Mouse (Mus musculus): ENCODE results near the gene Zfp319.

DNA sequence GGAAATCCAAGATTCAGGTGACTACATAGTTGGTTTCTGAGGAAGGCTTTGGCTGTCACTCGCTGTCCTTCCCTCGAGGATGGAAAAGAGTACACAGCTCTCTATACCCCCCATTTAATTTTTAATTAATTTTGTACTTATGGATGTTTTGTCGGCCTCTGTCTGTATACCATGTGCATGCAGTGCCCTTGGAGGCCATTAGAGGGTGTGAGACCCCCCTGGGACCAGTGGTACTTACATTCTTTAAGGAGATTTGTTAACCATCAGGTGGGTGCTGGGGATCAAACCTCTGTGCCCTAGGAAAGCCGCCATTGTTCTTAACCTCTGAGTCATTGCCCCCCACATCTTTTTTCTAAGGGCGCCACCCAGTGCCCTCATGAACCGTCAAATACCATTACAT, 12.9 kb upstream of the Zfp319 start:
- TF ChIP-seq CTCF (conservative IDR thresholded peaks at IDR 0.05 in 1 of 2, IDR thresholded peaks at IDR 0.05 in 1 of 2; ENCODE audit: low read depth in 2 of 2, low read length in 2 of 2) (peak in 1 of 2 experiments; percentile 52; a peak in 2 of 4 replicates), EP300 (IDR thresholded peaks at IDR 0.05; ENCODE audit: low read length) (no peak), BHLHE40 (IDR thresholded peaks at IDR 0.05; ENCODE audit: low read depth, low read length) (no peak), E2F4 (IDR thresholded peaks at IDR 0.05; ENCODE audit: insufficient replicate concordance, low read depth, low read length) (no peak), ZC3H11A (IDR thresholded peaks at IDR 0.05; ENCODE audit: low read depth, low read length) (no peak), ETS1 (conservative IDR thresholded peaks at IDR 0.05; ENCODE audit: low read depth, low read length) (no peak)
